Mouse (Mus musculus): ENCODE measurements around the gene Zc3h7a. TPM values are rescaled to one million over a fixed set of nuclear protein-coding genes. Genes with fewer than 3 reads are reported as not detected.

Zc3h7a gene
- 167 TPM for polyA plus RNA-seq (2014; fragmentation: Illumina TruSeq; extraction: RNeasy Lipid Tissue Mini Kit (QIAGEN cat#74804); ENCODE audit: low read depth, low replicate concordance)

DNA sequence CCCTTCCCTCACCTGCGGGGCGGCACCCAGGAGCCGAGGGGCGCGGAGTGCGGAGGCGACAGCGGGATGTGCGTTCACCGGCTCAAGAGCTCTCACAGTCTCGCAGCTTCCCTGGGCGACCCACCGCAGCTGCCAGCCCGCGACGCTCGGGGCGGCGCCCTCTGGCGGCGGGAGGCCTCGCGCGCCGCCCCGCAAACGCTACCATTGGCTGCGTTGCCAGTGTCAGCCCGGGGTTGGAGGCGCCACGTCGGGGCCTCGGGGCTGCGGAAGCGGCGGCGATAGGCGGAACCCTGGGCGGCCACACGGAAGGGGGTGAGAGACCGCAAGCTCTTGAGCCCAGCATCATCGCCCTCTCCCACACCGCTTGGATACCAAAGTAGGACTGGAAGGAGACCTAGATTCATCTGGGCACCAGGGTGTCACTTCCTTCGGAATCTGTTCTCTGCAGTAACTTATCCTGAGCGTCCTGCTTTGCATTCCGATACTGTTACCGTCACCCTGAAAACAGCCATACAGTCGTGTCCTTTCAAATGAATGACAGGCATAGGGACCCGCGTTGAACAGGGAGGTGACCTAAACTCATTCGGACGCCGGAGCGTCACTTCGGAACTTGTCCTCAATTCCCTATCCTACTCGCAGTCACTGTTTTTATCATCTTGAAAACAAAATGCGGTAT is at the start of gene Zc3h7a:
Gene Zc3h7a, minus strand, starts transcription at position 186 of the 676 bp plus-strand sequence.

DNA sequence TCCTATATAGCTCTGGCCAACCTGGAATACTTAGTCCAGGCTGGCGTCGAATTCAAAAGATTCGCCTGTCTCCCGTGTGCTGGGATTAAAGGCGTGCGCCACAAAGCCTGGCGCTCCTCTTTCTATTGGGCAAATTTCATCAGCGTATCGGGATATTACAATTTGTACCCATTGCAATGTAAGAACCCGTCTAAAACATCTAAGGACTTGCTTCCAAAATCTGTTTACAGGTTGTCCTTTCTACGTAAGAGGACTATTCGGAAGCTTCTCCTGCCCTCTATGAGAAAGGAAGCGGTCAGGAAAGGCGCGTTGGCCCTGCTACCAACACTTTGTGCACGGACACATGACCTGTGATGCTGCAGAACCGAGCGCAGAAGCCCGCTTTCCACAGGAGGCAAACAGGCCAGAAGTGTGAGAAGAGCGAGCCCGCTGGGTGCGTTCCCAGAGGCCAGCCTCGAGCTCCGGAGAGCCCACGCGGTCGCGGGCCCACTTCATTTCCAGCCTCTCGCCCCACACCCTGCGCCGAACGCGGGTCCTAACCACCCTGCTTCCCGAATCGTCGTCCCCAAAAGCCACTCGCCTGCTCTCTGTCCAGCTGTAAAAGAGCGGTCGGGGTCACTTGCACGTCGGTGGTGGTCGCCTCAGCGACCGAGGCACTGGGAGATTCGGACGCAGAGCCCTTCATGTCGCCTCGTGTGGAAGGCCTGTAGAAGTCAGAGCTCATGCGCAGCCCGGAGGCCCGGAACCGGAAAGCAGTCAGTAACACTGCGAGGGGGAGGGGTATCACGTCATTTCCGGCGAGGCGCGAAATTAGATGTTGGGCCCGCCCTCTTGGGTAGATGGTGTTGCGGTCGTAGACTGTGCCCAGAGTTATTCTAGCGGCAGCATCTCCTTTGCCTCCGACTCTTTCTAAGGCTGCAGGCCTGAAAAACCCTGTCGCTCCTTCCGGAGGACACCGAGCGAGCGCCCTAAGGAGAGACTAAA is 26.7 kb upstream of the Zc3h7a start, which contains the start of gene Rsl1d1:
Gene Rsl1d1, minus strand, starts transcription at position 761 of the 984 bp plus-strand sequence.

DNA sequence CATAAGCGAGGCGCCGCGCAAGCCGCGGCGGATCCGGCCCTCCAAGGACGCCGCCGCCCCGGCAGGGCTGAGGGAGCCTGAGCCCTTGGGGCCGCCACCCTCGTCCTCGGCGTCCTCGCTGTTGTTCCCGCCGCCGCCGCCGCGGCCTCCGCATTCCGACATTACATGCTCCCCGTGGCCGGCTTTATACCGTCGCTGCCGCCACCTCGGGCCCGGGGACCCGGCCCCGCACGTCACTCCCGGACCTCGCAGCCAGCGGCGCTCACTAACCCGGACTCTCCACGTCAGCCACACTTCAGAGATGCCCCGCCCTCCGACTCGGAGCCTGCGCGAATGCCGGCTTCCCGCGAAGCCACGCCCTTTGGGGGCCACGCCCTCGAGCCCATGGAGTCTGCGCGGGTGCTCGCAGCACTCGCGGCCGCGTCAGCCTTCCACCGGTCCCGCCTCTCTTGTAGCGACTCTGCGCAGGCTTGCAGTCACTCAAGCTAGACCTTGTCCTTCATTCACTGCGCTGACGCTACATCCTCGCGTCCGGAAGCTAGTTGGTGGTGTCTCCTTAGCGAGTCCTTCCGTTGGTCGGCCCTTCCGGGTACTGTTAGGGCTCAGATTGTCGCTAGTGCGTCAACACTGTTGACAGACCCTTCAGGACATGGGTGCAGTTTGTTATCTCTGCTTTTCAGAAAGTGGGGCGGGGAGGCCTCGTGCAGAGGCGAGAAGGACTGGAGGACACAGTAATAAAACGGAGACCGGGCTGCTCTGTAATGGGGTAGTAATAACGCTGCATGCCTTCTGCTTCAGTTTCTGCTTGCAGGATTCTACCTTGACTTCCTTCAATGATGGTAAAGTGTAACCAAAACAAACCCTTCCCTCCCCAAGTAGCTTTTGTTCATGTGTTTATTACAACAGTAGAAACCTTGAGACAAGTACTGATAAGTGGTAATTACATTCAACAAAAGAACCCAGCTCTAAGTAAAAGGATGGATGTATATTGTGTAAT is 41.5 kb downstream of the Zc3h7a start, which contains the start of gene Txndc11:
Gene Txndc11, minus strand, starts transcription at position 303 of the 997 bp plus-strand sequence.

Other genes with a start within 250 kb of the Zc3h7a start
- 5.4 TPM for gene Snn, start 115.4 kb downstream of the Zc3h7a start, polyA plus RNA-seq (2014; fragmentation: Illumina TruSeq; extraction: RNeasy Lipid Tissue Mini Kit (QIAGEN cat#74804); ENCODE audit: low read depth, low replicate concordance)
- gene Litaf, start 110.2 kb downstream of the Zc3h7a start, polyA plus RNA-seq (2014; fragmentation: Illumina TruSeq; extraction: RNeasy Lipid Tissue Mini Kit (QIAGEN cat#74804); ENCODE audit: low read depth, low replicate concordance), result 11.7 TPM
- gene Txndc11, start 41.7 kb downstream of the Zc3h7a start, polyA plus RNA-seq (2014; fragmentation: Illumina TruSeq; extraction: RNeasy Lipid Tissue Mini Kit (QIAGEN cat#74804); ENCODE audit: low read depth, low replicate concordance), result 9.1 TPM
- gene Rsl1d1, start 26.9 kb upstream of the Zc3h7a start, polyA plus RNA-seq (2014; fragmentation: Illumina TruSeq; extraction: RNeasy Lipid Tissue Mini Kit (QIAGEN cat#74804); ENCODE audit: low read depth, low replicate concordance), result 109 TPM
- 257 TPM for gene Gspt1, start 77.9 kb upstream of the Zc3h7a start, polyA plus RNA-seq (2014; fragmentation: Illumina TruSeq; extraction: RNeasy Lipid Tissue Mini Kit (QIAGEN cat#74804); ENCODE audit: low read depth, low replicate concordance)
- not detected for gene Tnfrsf17, start 137.4 kb upstream of the Zc3h7a start, polyA plus RNA-seq (2014; fragmentation: Illumina TruSeq; extraction: RNeasy Lipid Tissue Mini Kit (QIAGEN cat#74804); ENCODE audit: low read depth, low replicate concordance)
- 2.6 TPM for gene Snx29, start 146.5 kb upstream of the Zc3h7a start, polyA plus RNA-seq (2014; fragmentation: Illumina TruSeq; extraction: RNeasy Lipid Tissue Mini Kit (QIAGEN cat#74804); ENCODE audit: low read depth, low replicate concordance)